Mouse (Mus musculus) heart, postnatal 0 days (tissue): Measurements from ENCODE around the gene Mettl1.

Source experiments
- CTCF ChIP-seq: IDR thresholded peaks from 2 replicates; pipeline ENCODE4 v1.5.1; 2016; ENCODE audit warnings: antibody characterized with exemption, control low read depth, low read depth
- EP300 ChIP-seq: IDR thresholded peaks from 2 replicates; pipeline ENCODE4 v1.6.1; 2016; ENCODE audit warnings: antibody characterized with exemption, low read depth

GRCm38 (mm10) chr10:127018422-127018821 lies 22.8 kb upstream of the Mettl1 start:
- TF ChIP-seq EP300 (no peak), CTCF (no peak)
